Mouse (Mus musculus) forebrain, postnatal 0 days (tissue): ENCODE measurements at regions not wholly inside any gene's neighbourhood (a gene's known extent, or its start where the extent isn't known, plus 50 kb on each side); places are given as distances from the start of the nearest gene placed in this dataset.

Experiments used
- ATAC-seq: fragments of 200-750 bp; cut with Nextera tagmentation; 2 replicates; pipeline ENCODE4 v1.8.0; 2017; ENCODE audit warnings: mild to moderate bottlenecking, moderate library complexity
- DNase-seq: peaks from one replicate; pipeline ENCODE4 v3.0.0-alpha.2; 2015
- H3K27ac ChIP-seq: fragments of 300-500 bp; sonication (generic); 2 replicates; pipeline ENCODE4 v1.5.1; 2014; ENCODE audit warnings: low read depth, mild to moderate bottlenecking, antibody characterized with exemption, low read length, moderate library complexity, mixed read lengths
- H3K27me3 ChIP-seq: fragments of 300-500 bp; sonication (generic); 2 replicates; pipeline ENCODE4 v1.6.1; 2014; ENCODE audit warnings: mild to moderate bottlenecking, low read length, mixed read lengths; ENCODE audit not compliant: insufficient read depth
- H3K36me3 ChIP-seq: fragments of 300-500 bp; sonication (generic); 2 replicates; pipeline ENCODE4 v1.6.1; 2014; ENCODE audit warnings: mild to moderate bottlenecking, moderate library complexity; ENCODE audit not compliant: insufficient read depth
- H3K4me1 ChIP-seq: fragments of 300-500 bp; sonication (generic); 2 replicates; pipeline ENCODE4 v1.6.1; 2014; ENCODE audit warnings: antibody characterized with exemption; ENCODE audit not compliant: insufficient read depth
- H3K4me2 ChIP-seq: fragments of 300-500 bp; sonication (generic); 2 replicates; pipeline ENCODE4 v1.6.1; 2014; ENCODE audit warnings: low read depth, mild to moderate bottlenecking, moderate library complexity
- H3K4me3 ChIP-seq: fragments of 300-500 bp; sonication (generic); 2 replicates; pipeline ENCODE4 v1.5.1; 2014; ENCODE audit warnings: low read depth, low read length, mixed read lengths
- H3K9ac ChIP-seq: fragments of 300-500 bp; sonication (generic); 2 replicates; pipeline ENCODE4 v1.6.1; 2014; ENCODE audit warnings: mild to moderate bottlenecking
- H3K9me3 ChIP-seq: fragments of 300-500 bp; sonication (generic); 2 replicates; pipeline ENCODE4 v1.6.1; 2016; ENCODE audit warnings: low read length
- CTCF ChIP-seq: sonication (generic); IDR thresholded peaks from 2 replicates; pipeline ENCODE4 v1.5.1; 2016; ENCODE audit warnings: antibody characterized with exemption, control low read depth, low read depth
- WGBS: fragments of 180-500 bp; shearing (Covaris S2); extraction: QIAGEN DNeasy Blood & Tissue Kit; methylation state at CpG from one replicate; pipeline ENCODE4 v1.1.7; 2014; 5-methylcytosine and 5-hydroxymethylcytosine counted together

GRCm38 (mm10) chr11:17502052-17502451 is 244.7 kb downstream of the C1d start:
- H3K36me3 ChIP-seq = no peaks in the 10 kb centered on the region
- ATAC-seq = no peak
- no peak for DNase-seq

GRCm38 (mm10) chr11:17522220-17522919 is 265.0 kb downstream of the C1d start:
- no peak for DNase-seq
- Histone ChIP-seq H3K27ac (no peak overlapping the region), H3K4me1 (no peaks in the 10 kb centered on the region), H3K9me3 (no peaks in the 10 kb centered on the region), H3K27me3 (no peaks in the 10 kb centered on the region), H3K36me3 (no peaks in the 10 kb centered on the region), H3K9ac (no peak overlapping the region), H3K4me2 (no peak overlapping the region), H3K4me3 (no peak overlapping the region)
- no peak for TF ChIP-seq CTCF
- WGBS = 82% methylated on average over 12 of the region's 12 CpGs
- no peak for ATAC-seq

More at GRCm38 (mm10) chr11:17502052-17502451, 244.7 kb downstream of the C1d start:
- 82% methylated on average over 7 of the region's 7 CpGs for WGBS
- H3K9me3 ChIP-seq = no peaks in the 10 kb centered on the region
- H3K4me3 ChIP-seq = no peak overlapping the region
- no peaks in the 10 kb centered on the region for H3K27me3 ChIP-seq
- no peak overlapping the region for H3K4me2 ChIP-seq
- TF ChIP-seq CTCF = no peak
- no peak overlapping the region for H3K9ac ChIP-seq
- no peak overlapping the region for H3K27ac ChIP-seq
- no peaks in the 10 kb centered on the region for H3K4me1 ChIP-seq

- ATAC-seq (no peak), DNase-seq (no peak)
- H3K4me1 ChIP-seq = no peaks in the 10 kb centered on the region
- H3K27ac ChIP-seq = no peak overlapping the region
- H3K9ac ChIP-seq = no peak overlapping the region
- TF ChIP-seq CTCF = no peak
- no peaks in the 10 kb centered on the region for H3K27me3 ChIP-seq
- H3K9me3 ChIP-seq = no peaks in the 10 kb centered on the region
- H3K36me3 ChIP-seq = no peaks in the 10 kb centered on the region
- no peak overlapping the region for H3K4me2 ChIP-seq
- H3K4me3 ChIP-seq = no peak overlapping the region
- WGBS = 90% methylated on average over 4 of the region's 4 CpGs
Observed at GRCm38 (mm10) chr11:17523329-17523728, 265.9 kb downstream of the C1d start.

- ATAC-seq (no peak), DNase-seq (no peak)
- Histone ChIP-seq H3K36me3 (no peaks in the 10 kb centered on the region), H3K4me1 (no peaks in the 10 kb centered on the region), H3K27ac (no peak overlapping the region), H3K4me2 (no peak overlapping the region), H3K9me3 (no peaks in the 10 kb centered on the region), H3K9ac (no peak overlapping the region), H3K27me3 (no peaks in the 10 kb centered on the region), H3K4me3 (no peak overlapping the region)
- TF ChIP-seq CTCF = no peak
- 32% methylated on average over 7 of the region's 7 CpGs for WGBS
Observed at GRCm38 (mm10) chr11:17524985-17525775, 267.8 kb downstream of the C1d start.

- Histone ChIP-seq H3K4me1 (no peaks in the 10 kb centered on the region), H3K9ac (no peak overlapping the region), H3K36me3 (no peaks in the 10 kb centered on the region), H3K27me3 (no peaks in the 10 kb centered on the region), H3K9me3 (no peaks in the 10 kb centered on the region), H3K4me3 (no peak overlapping the region), H3K27ac (no peak overlapping the region), H3K4me2 (no peak overlapping the region)
- DNase-seq = peak; percentile 56
- WGBS = 15% methylated on average over 5 of the region's 5 CpGs
- no peak for TF ChIP-seq CTCF
- ATAC-seq = peak; percentile 83
Observed at GRCm38 (mm10) chr11:17526476-17526875, 269.1 kb downstream of the C1d start.

- ATAC-seq = no peak
- DNase-seq = no peak
- TF ChIP-seq CTCF = no peak
- no peaks in the 10 kb centered on the region for H3K4me1 ChIP-seq
- no peaks in the 10 kb centered on the region for H3K27me3 ChIP-seq
- H3K9me3 ChIP-seq = no peaks in the 10 kb centered on the region
- H3K4me2 ChIP-seq = no peak overlapping the region
- no peak overlapping the region for H3K9ac ChIP-seq
- H3K27ac ChIP-seq = no peak overlapping the region
- H3K36me3 ChIP-seq = no peaks in the 10 kb centered on the region
- 85% methylated on average over 6 of the region's 6 CpGs for WGBS
- H3K4me3 ChIP-seq = no peak overlapping the region
Observed at GRCm38 (mm10) chr11:17528609-17529008, 271.2 kb downstream of the C1d start.

- Histone ChIP-seq H3K4me3 (no peak overlapping the region), H3K4me1 (no peaks in the 10 kb centered on the region), H3K4me2 (no peak overlapping the region), H3K9me3 (no peaks in the 10 kb centered on the region), H3K27me3 (no peaks in the 10 kb centered on the region), H3K36me3 (no peaks in the 10 kb centered on the region), H3K9ac (no peak overlapping the region), H3K27ac (no peak overlapping the region)
- no peak for TF ChIP-seq CTCF
- no peak for DNase-seq
- no peak for ATAC-seq
- 47% methylated on average over 3 of the region's 3 CpGs for WGBS
Observed at GRCm38 (mm10) chr11:17533706-17534105, 276.3 kb downstream of the C1d start.
